ENCODE assay signal across 14 mouse cellular contexts in the genomic region with DNA sequence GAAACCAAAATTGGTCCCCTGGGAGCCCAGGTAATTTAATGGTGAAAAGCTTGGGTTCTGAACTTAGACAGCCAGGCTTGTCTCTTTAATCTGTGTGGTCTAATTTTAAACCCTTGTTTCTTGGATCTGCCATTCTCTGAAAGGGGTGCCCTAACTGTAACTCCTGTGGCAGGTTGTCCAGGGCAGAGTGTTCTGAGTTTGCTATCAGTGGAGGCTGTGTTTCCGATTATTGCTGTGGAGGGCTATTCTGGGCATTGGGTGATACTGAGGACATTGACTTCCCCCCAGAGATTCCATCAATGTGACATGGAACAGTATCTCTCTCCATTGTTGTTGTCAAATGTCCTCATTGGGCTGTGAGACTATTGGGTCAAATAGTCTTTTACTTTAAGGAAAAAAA.
"Had no signal": no experiment of that assay in that cellular context is flagged by ENCODE, and none has a peak within 500 bp of the region (broad histone marks: within the 10 kb centered on the region; RNA-seq: fewer than 3 reads in every experiment).

No protein-coding gene starts in this region.

- H3K9ac ChIP-seq: limb, embryonic 15.5 days; liver, embryonic 12.5 days; lung, embryonic 15.5 days; midbrain, embryonic 12.5 days had no signal

- H3K4me2 ChIP-seq: limb, embryonic 15.5 days; liver, embryonic 12.5 days; lung, embryonic 15.5 days; midbrain, embryonic 12.5 days had no signal

- H3K9me3 ChIP-seq: limb, embryonic 15.5 days; liver, embryonic 12.5 days; lung, embryonic 15.5 days; megakaryocyte, embryonic 14.5 days; midbrain, embryonic 12.5 days had no signal

- H3K4me1 ChIP-seq: liver, embryonic 12.5 days; megakaryocyte, embryonic 14.5 days had no signal

- H3K27me3 ChIP-seq: limb, embryonic 15.5 days; liver, embryonic 12.5 days; lung, embryonic 15.5 days; megakaryocyte, embryonic 14.5 days; midbrain, embryonic 12.5 days had no signal

- ATAC-seq: liver, embryonic 12.5 days; midbrain, embryonic 16.5 days had no signal

- DNase-seq: kidney, postnatal 36 days; layer of hippocampus, adult 9-11 months; layer of hippocampus, postnatal 36 days; lung, postnatal 14 days; thymus, postnatal 4 days had no signal

- H3K4me3 ChIP-seq: limb, embryonic 15.5 days; liver, embryonic 12.5 days; lung, embryonic 15.5 days; megakaryocyte, embryonic 14.5 days; midbrain, embryonic 12.5 days had no signal

- H3K36me3 ChIP-seq: limb, embryonic 15.5 days; liver, embryonic 12.5 days; lung, embryonic 15.5 days; midbrain, embryonic 12.5 days had no signal

- H3K27ac ChIP-seq: kidney, postnatal 0 days; limb, embryonic 15.5 days; liver, embryonic 12.5 days; lung, embryonic 15.5 days; macrophage; midbrain, embryonic 12.5 days; stomach, postnatal 0 days had no signal
